Mouse (Mus musculus) NIH3T3 (cell line): ENCODE measurements around the gene Fam174a.

Experiments used
- DNase-seq: peaks from one replicate; pipeline ENCODE4 v3.0.0-alpha.2; 2012; ENCODE audit warnings: low read depth

The Fam174a gene

DNA sequence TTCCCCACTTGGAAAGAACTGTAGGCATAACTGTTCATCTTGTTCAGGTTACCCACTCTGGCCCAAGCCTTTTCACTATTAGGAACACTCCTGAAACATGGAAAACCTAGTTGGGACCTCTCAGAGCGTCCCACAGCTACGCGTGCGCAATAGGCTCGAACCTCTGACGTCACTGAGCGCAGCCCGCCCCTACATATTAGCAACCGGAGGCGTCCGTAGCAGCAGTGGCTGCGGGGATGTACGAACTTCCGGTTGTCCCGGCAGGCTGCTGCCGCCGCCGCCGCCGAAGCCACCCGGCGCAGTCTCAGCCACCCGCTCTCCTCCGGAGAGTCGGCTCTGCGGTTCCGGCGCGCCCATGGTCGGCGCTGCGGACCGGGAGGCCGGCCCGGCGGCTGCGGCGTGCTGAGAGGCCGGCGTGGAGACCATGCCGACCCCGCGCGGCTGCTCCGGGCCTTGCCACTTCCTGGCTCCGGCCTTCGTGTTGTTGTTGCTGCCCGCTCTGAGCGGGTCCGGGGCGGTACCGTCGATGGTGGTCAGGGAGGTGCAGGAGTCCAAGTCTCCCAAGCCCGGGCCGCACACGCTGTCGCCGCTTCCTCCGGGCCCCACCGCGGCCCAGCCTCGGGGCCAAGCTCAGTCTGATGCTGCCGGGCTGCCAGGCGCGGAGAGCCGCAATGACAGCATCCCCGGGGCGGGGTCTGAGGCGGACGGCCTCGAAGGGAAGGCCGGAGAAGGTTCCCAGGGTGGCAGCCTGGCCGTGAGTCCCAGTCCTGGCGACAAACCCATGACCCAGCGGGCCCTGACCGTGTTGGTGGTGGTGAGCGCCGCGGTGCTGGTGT is at the start of gene Fam174a:
TSS of gene Fam174a (plus strand) at position 231 of the 836 bp plus-strand sequence.
- peak; percentile 98 for DNase-seq

GRCm38 (mm10) chr1:95263843-95264242 is 49.6 kb upstream of the Fam174a start:
- no peak for DNase-seq

DNA sequence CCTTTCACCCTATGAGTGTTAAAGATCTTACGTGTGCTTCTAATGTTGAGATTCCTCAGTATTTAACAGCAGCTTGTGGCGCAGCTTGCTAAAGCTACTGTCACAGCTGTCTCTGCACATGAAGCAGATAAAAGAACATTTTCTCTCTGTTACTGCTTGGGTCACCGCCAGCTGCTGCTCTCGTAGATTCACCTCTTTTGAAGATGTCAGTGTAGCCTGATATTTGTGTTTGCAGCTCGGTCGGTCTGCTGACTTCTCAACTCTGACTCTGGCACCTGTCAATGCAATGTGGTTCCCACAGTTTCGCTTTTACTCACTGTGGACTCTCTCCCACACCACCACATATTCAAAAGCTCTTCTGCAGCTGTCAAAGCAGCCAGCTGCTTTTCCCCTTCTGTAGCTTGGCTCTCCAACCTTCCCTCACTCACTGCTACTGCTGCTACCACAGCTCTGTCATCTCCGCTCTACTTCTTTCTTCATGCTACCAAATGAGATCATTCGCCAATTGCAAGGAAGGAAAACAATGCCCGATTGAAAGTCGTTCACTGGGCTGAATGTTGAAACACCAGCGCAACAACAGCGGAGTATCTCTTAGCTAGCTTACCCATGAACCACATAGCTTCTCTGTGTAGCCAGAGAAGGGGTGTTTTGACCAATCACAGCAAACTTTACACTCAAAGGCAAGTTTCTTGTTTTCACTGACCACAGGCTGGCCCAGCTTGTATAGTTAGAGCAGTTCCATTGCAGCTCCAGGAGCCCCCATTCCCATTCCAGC is 45.3 kb upstream of the Fam174a start:
- no peak for DNase-seq

DNA sequence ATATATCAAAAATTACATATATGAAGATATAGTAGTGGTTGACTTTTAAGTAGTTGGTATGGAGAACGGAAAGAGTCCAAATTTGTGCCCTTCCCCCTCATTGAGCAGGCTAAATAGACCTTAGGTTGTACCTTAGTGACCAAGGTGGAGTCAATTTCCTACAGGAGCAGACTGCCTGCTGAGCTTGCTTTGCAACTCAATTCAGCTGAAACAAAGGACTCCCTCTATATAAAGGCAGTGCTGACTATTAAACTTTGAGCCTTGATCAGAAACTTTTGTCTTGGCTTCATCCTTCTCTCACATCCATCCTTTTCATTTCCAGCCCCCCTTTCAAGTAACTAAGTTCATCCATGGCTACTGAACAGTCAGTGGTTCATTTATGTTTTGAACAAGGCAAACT is 40.1 kb upstream of the Fam174a start:
- no peak for DNase-seq

DNA sequence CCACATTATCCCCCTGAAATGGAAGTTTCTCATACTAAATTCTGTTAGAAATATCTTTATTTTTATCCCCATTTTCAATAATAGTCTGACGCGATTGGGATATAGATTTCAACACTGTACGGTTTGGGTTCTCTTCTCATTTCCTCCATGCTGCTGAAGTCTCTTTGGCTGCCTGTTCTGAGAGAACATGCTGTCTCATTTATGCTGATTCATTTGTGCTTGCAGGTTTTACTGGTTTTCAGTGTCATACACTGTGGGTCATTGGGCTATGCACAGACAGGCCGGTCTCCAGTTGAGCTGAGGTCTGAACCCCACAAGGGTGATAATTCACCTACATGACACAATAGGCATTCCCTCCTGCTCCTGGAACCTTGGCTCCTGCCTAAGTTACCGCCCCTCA is 5.1 kb upstream of the Fam174a start:
- no peak for DNase-seq

DNA sequence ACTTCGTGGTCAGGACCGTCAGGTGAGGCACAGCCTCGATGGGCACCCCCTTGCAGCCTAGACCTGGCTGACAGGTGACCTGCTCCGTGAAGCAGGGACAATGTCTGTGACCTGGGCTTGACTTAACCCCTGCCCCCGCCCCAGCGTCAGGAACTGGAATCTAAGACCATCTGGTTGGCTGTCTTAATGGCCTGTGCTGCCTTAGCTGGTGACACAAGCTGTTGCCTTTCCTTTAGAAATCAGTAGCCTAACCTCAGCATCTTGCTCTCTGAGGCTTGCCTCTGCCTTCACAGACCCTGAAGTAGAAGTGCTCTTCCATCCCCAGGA is 769 bp downstream of the Fam174a start:
- peak; percentile 35 for DNase-seq

DNA sequence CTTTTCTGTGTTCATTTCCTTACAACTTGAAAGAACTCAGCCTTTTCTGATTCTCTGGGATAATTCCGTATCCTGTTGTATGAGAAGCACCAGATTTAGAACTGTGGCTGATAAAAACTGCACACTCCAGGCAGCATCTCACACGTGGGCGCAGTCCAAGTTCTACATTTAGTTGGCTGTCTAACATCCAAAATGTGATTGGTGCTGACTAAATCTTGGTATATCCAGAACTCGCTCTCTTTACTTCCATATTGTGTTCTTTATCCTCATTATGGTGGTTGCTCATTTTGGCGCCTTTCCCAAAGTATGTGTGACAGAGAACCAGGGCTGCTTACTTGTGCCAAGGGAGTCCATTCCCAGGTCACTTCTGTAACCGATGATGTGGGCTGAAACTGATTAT is 2.6 kb downstream of the Fam174a start:
- no peak for DNase-seq

GRCm38 (mm10) chr1:95322219-95322618 is 8.8 kb downstream of the Fam174a start:
- no peak for DNase-seq

GRCm38 (mm10) chr1:95323004-95323403 is 9.6 kb downstream of the Fam174a start:
- DNase-seq: no peak

- DNase-seq: no peak
Measured at GRCm38 (mm10) chr1:95326856-95327255, 13.4 kb downstream of the Fam174a start.

- peak; percentile 14 for DNase-seq
Measured at GRCm38 (mm10) chr1:95339618-95340017, 26.2 kb downstream of the Fam174a start.

DNA sequence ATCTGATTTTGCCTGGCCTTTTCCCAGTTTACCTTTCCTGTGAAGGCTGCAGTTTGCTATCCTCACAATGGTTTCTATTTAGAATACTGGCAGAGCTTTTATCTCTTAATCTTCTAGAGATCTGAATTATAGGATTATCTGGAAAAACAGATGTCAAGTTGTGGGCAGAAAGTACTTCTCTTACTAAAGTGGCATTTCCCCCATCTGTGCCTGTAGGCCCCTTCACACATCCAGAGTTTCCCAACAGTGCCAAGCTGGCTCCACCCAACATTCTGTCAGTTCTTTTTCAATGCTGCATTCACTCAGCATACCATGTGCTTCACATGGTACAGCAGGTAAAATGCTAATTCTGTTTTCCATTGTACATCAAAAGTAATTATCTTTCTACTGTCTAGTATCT is 28.8 kb downstream of the Fam174a start:
- no peak for DNase-seq

DNA sequence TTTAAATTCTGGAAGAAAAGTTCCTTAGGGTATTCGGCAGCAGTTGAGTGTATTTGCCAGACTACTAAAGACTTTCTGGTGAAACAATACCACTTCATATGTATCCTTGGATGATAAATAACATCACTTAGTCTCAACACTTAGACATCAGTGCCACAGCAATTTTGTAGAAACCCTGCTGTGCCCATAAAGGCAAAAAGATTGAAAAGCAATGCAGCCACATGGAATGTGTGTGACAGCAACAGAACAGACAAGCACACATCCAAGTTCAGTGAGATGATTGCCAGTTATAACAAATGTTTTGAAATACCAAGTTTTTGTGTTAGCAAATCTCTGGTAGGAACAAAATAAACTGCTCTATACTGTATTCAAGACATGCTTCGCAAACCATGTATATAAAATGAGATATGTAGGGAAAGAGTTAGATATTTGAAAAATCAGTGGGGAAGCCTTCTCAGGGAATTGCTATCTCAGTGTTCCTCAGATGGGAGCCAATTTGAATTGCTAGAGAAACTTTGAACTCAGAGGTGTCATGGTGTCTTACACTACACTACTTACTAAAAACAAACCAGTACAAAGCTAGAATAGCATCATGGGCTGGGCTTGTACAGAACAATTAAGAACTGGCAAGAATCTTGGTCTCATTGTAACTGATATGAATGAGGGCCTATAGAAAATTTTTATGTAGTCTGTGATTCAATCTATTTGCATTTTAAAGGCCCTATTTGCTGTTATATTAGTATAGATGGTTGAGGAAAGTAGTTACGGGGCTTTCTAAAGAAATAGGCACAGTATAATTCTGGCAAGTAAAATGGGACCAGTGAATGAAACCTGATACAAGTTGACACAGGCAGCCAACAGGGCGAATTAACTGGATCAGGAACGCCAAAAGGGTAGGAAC is 30.4 kb downstream of the Fam174a start:
- DNase-seq: no peak

GRCm38 (mm10) chr1:95354146-95354545 is 40.7 kb downstream of the Fam174a start:
- no peak for DNase-seq

GRCm38 (mm10) chr1:95356904-95357303 is 43.5 kb downstream of the Fam174a start:
- no peak for DNase-seq

DNA sequence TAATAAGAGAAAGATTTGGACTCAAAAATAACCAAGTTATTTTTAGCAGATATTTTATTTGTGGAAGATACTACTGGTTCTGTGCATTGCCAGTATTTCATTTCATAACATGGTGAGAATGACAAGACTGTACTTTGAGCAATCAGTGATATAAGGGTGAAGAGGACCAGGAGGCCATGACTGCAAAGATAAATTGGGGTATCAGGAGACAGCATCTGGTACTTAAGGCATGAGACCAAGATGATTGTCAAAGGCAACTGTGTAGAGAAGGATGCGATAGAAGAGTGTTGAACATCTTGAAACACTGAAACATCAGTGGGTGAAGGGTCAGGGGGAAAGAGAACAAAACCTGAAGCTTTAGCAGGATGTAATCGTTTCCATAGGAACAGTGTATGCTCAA is 50.3 kb downstream of the Fam174a start:
- no peak for DNase-seq

- DNase-seq: no peak
Measured at GRCm38 (mm10) chr1:95366616-95367373, 53.4 kb downstream of the Fam174a start.

GRCm38 (mm10) chr1:95367748-95368147 is 54.3 kb downstream of the Fam174a start:
- no peak for DNase-seq

- DNase-seq: no peak
Measured at GRCm38 (mm10) chr1:95375443-95375842, 62.0 kb downstream of the Fam174a start.

DNA sequence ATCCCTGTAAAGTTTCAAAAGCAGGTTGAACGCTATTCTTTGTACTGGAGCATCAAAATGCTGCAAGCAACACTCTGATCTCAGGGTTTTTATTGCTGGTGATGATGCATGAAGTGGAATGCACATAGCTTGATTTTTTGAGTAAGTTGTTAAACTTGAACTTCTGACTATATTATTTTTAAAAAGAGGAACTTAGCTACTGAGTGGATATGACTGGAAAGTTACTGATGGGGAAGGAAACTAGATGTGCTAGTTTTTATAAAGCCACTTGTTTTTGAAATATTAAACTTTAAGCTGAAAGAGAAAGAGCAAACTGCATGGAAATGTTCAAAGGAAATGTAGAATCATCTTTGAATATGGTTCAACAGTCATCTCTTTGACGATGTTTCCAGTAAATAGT is 67.6 kb downstream of the Fam174a start:
- DNase-seq: no peak
